Mouse (Mus musculus) CD4-positive helper T cell, adult 2 months (primary cell): ENCODE measurements at regions not wholly inside any gene's neighbourhood (a gene's known extent, or its start where the extent isn't known, plus 50 kb on each side); places are given as distances from the start of the nearest gene placed in this dataset.

Experiments used
- DNase-seq: peaks from one replicate; pipeline ENCODE4 v3.0.0-alpha.2; 2012; ENCODE audit warnings: low read depth, missing footprints, low spot score

DNA sequence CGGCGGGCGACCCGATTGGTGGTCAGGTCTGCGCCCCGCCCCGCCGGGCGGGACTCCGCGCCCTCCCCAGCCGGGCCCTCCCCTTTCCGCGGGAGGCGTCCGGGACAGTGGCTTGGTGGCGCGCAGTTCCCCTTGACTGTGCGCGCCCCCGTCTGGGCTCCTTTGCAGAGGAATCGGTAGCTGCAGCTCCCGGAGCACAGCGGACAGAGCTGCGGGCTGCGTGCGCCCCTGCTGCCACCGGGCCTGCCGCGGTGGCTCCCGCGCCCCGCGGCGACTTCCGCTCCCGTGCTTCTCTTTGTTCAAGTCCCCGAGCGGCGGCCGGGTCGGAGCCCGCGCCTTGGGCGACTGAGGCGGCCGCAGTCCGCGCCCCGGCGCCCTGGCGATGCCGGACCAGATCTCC lies 566.6 kb upstream of the Gm21863 start:
- peak; percentile 1 for DNase-seq
